Mouse (Mus musculus) ES-Bruce4 (cell line): Measurements from ENCODE around the gene Slc1a6.

ENCODE experiments used
- CTCF ChIP-seq: IDR thresholded peaks from one replicate; pipeline ENCODE4 v1.8.1; 2011; ENCODE audit warnings: low read depth, low read length
- EP300 ChIP-seq: IDR thresholded peaks from 2 replicates; pipeline ENCODE4 v1.6.1; 2011; ENCODE audit warnings: low read depth, low read length; ENCODE audit not compliant: insufficient read depth
- POLR2A ChIP-seq: IDR thresholded peaks from one replicate; pipeline ENCODE4 v1.8.1; 2011; ENCODE audit warnings: low read length; ENCODE audit not compliant: insufficient read depth

GRCm38 (mm10) chr10:78739821-78740220 is 40.5 kb upstream of the Slc1a6 start:
- no peak for TF ChIP-seq POLR2A
- no peak for TF ChIP-seq CTCF
- no peak for TF ChIP-seq EP300
